20 mouse cellular contexts compared by ENCODE assay signal in genomic region chr19:43476063-43476462, GRCm38 (mm10). TPM values are rescaled to one million over a fixed set of nuclear protein-coding genes. Genes with fewer than 3 reads are reported as not detected.
DNase-seq lines count a peak whose midpoint lies in the region; ATAC-seq lines count a peak whose summit lies in the region.
"Had no signal": no experiment of that assay in that cellular context is flagged by ENCODE, and none has a peak within 500 bp of the region (broad histone marks: within the 10 kb centered on the region; RNA-seq: fewer than 3 reads in every experiment).

No protein-coding gene starts in this region.

- 0 out of 2 replicates have a peak overlapping the region, but pooled peaks have one; percentile 23 for H3K27ac ChIP-seq in embryonic facial prominence, embryonic 14.5 days (replicated peaks; ENCODE audit: low read depth, low read length)
- no peak overlapping the region for H3K27ac ChIP-seq in embryonic facial prominence, embryonic 10.5 days (replicated peaks)
- no peak overlapping the region for H3K27ac ChIP-seq in kidney, embryonic 16.5 days (ENCODE audit: low read length)
- H3K27ac ChIP-seq: embryonic facial prominence, embryonic 12.5 days; forebrain, embryonic 12.5 days; forebrain, embryonic 15.5 days; hindbrain, embryonic 12.5 days; hindbrain, embryonic 15.5 days had no signal

- H3K9ac ChIP-seq in embryonic facial prominence, embryonic 14.5 days (ENCODE audit: low read depth, low read length), result no peak overlapping the region
- no peak overlapping the region for H3K9ac ChIP-seq in kidney, embryonic 16.5 days (replicated peaks; ENCODE audit: low read length)
- H3K9ac ChIP-seq: forebrain, embryonic 12.5 days; forebrain, embryonic 15.5 days; heart, embryonic 12.5 days; hindbrain, embryonic 12.5 days; hindbrain, embryonic 15.5 days had no signal

- H3K4me1 ChIP-seq in embryonic facial prominence, embryonic 14.5 days (ENCODE audit: control insufficient read depth, insufficient read depth, low read length), result peaks cover 16% of the 10 kb centered on the region; the same call in 1 of the 2 replicates
- H3K4me1 ChIP-seq in embryonic facial prominence, embryonic 10.5 days, result peaks cover 21% of the 10 kb centered on the region
- H3K4me1 ChIP-seq in kidney, embryonic 16.5 days (ENCODE audit: insufficient read depth, low read length), result no peaks in the 10 kb centered on the region
- H3K4me1 ChIP-seq: forebrain, embryonic 12.5 days; forebrain, embryonic 15.5 days; hindbrain, embryonic 15.5 days had no signal

- no peak for DNase-seq in embryonic facial prominence, embryonic 14.5 days (ENCODE audit: low spot score)
- no peak for DNase-seq in embryonic facial prominence, embryonic 10.5 days (ENCODE audit: low spot score)
- peak; percentile 18 for DNase-seq in kidney, postnatal 10 days
- peak; percentile 65 for DNase-seq in ovary, adult 18-20 months (ENCODE audit: low spot score)
- no peak for DNase-seq in ovary, postnatal 10 days (ENCODE audit: low spot score)
- no peak for DNase-seq in urinary bladder, adult 18-20 months (ENCODE audit: low spot score in 2 of 2)
- DNase-seq: B cell, adult 2 months; cerebellum, postnatal 14 days; gastrocnemius, postnatal 25 days; heart, postnatal 14 days had no signal

- no peak for ATAC-seq in embryonic facial prominence, embryonic 14.5 days (ENCODE audit: low read depth)
- ATAC-seq in kidney, embryonic 16.5 days (ENCODE audit: low FRiP score, low TSS enrichment), result no peak
- ATAC-seq: forebrain, embryonic 15.5 days had no signal

- no peak overlapping the region for H3K4me3 ChIP-seq in embryonic facial prominence, embryonic 14.5 days (ENCODE audit: low read depth, low read length)
- no peak overlapping the region for H3K4me3 ChIP-seq in embryonic facial prominence, embryonic 10.5 days
- H3K4me3 ChIP-seq in kidney, embryonic 16.5 days (ENCODE audit: low read length), result no peak overlapping the region
- H3K4me3 ChIP-seq: embryonic facial prominence, embryonic 12.5 days; erythroblast, embryonic 14.5 days; forebrain, embryonic 12.5 days; forebrain, embryonic 15.5 days; heart, embryonic 12.5 days; hindbrain, embryonic 12.5 days; hindbrain, embryonic 15.5 days had no signal

- 67% methylated on average over 7 of the region's 7 CpGs for WGBS in embryonic facial prominence, embryonic 14.5 days
- 69% methylated on average over 7 of the region's 7 CpGs for WGBS in embryonic facial prominence, embryonic 10.5 days
- 63% methylated on average over 7 of the region's 7 CpGs for WGBS in kidney, embryonic 16.5 days

- no peaks in the 10 kb centered on the region for H3K27me3 ChIP-seq in embryonic facial prominence, embryonic 14.5 days (replicated peaks; ENCODE audit: control insufficient read depth, insufficient read depth, low read length)
- no peaks in the 10 kb centered on the region for H3K27me3 ChIP-seq in embryonic facial prominence, embryonic 10.5 days (replicated peaks; ENCODE audit: low read depth, poor library complexity, severe bottlenecking)
- no peaks in the 10 kb centered on the region for H3K27me3 ChIP-seq in kidney, embryonic 16.5 days (ENCODE audit: insufficient read depth, low read length)
- H3K27me3 ChIP-seq: CH12.LX; embryonic facial prominence, embryonic 12.5 days; forebrain, embryonic 12.5 days; forebrain, embryonic 15.5 days; heart, embryonic 12.5 days; hindbrain, embryonic 12.5 days; hindbrain, embryonic 15.5 days had no signal

- no peaks in the 10 kb centered on the region for H3K9me3 ChIP-seq in embryonic facial prominence, embryonic 14.5 days (ENCODE audit: control insufficient read depth, low read length)
- H3K9me3 ChIP-seq in embryonic facial prominence, embryonic 10.5 days, result no peaks in the 10 kb centered on the region
- H3K9me3 ChIP-seq in kidney, embryonic 16.5 days (ENCODE audit: low read length), result no peaks in the 10 kb centered on the region
- H3K9me3 ChIP-seq: embryonic facial prominence, embryonic 12.5 days; forebrain, embryonic 12.5 days; forebrain, embryonic 15.5 days; G1E; heart, embryonic 12.5 days; hindbrain, embryonic 12.5 days; hindbrain, embryonic 15.5 days had no signal

- H3K36me3 ChIP-seq in embryonic facial prominence, embryonic 14.5 days (ENCODE audit: control insufficient read depth, insufficient read depth, low read length), result no peaks in the 10 kb centered on the region
- no peaks in the 10 kb centered on the region for H3K36me3 ChIP-seq in embryonic facial prominence, embryonic 10.5 days (replicated peaks)
- no peaks in the 10 kb centered on the region for H3K36me3 ChIP-seq in kidney, embryonic 16.5 days (ENCODE audit: insufficient read depth, low read length)
- H3K36me3 ChIP-seq: embryonic facial prominence, embryonic 12.5 days; forebrain, embryonic 12.5 days; forebrain, embryonic 15.5 days; heart, embryonic 12.5 days; hindbrain, embryonic 12.5 days; hindbrain, embryonic 15.5 days had no signal

- no peak overlapping the region for H3K4me2 ChIP-seq in embryonic facial prominence, embryonic 14.5 days (ENCODE audit: low read depth, low read length)
- no peak overlapping the region for H3K4me2 ChIP-seq in kidney, embryonic 16.5 days (replicated peaks; ENCODE audit: low read depth, low read length)
- H3K4me2 ChIP-seq: embryonic facial prominence, embryonic 12.5 days; forebrain, embryonic 12.5 days; forebrain, embryonic 15.5 days; heart, embryonic 12.5 days; hindbrain, embryonic 12.5 days; hindbrain, embryonic 15.5 days had no signal

RNA-seq across cellular contexts. Expression of gene Cnnm1, which starts 35.8 kb away (rescaled TPM):
- 0.96 and 1.4 TPM in 2 replicates for polyA plus RNA-seq in embryonic facial prominence, embryonic 14.5 days (2014; fragmentation: Nextera tagmentation; extraction: Ambion mirVana)
- 0.16 and 0.31 TPM in 2 replicates for polyA plus RNA-seq in embryonic facial prominence, embryonic 10.5 days (2016; fragmentation: Nextera tagmentation; extraction: Ambion mirVana)
- polyA plus RNA-seq in kidney, embryonic 16.5 days (2015; fragmentation: Nextera tagmentation; extraction: Ambion mirVana), result 0.05 and 0.27 TPM in 2 replicates
- polyA plus RNA-seq: erythroblast, embryonic 14.5 days had no signal

RNA-seq across cellular contexts. Expression of gene Got1, which starts 48.3 kb away (rescaled TPM):
- 33.1 and 34.4 TPM in 2 replicates for polyA plus RNA-seq in embryonic facial prominence, embryonic 14.5 days (2014; fragmentation: Nextera tagmentation; extraction: Ambion mirVana)
- 55.4 and 57.9 TPM in 2 replicates for polyA plus RNA-seq in embryonic facial prominence, embryonic 10.5 days (2016; fragmentation: Nextera tagmentation; extraction: Ambion mirVana)
- polyA plus RNA-seq in kidney, embryonic 16.5 days (2015; fragmentation: Nextera tagmentation; extraction: Ambion mirVana), result 65.9 and 69.1 TPM in 2 replicates

Comparison
In these comparisons a context has a peak if more than half of its experiments do, and no peak if none do; other contexts are left out.
1. DNase-seq: peak in kidney, postnatal 10 days (single experiment) and ovary, adult 18-20 months (single experiment); none in embryonic facial prominence, embryonic 14.5 days (single experiment), embryonic facial prominence, embryonic 10.5 days (single experiment), ovary, postnatal 10 days (single experiment) and urinary bladder, adult 18-20 months (0 of 2).